In genomic region chr4:152194476-152195175, GRCm38 (mm10) we compare ENCODE assay signal across 21 mouse cellular contexts. TPM values are rescaled to one million over a fixed set of nuclear protein-coding genes. Genes with fewer than 3 reads are reported as not detected.
DNase-seq lines count a peak whose midpoint lies in the region; ATAC-seq and TF ChIP-seq lines count a peak whose summit lies in the region.
"Had no signal": no experiment of that assay in that cellular context is flagged by ENCODE, and none has a peak within 500 bp of the region (broad histone marks: within the 10 kb centered on the region; RNA-seq: fewer than 3 reads in every experiment).

No protein-coding gene starts in this region.

- no peak overlapping the region for H3K4me3 ChIP-seq in kidney, adult 2 months (ENCODE audit: insufficient read depth, low read depth, low read length)
- no peak overlapping the region for H3K4me3 ChIP-seq in kidney, embryonic 14.5 days (ENCODE audit: low read length)
- no peak overlapping the region for H3K4me3 ChIP-seq in MEL (ENCODE audit: control insufficient read depth in 1 of 2, insufficient read depth in 1 of 2, low read depth in 2 of 2, low read length in 2 of 2)
- H3K4me3 ChIP-seq: embryonic facial prominence, embryonic 13.5 days had no signal

- H3K4me1 ChIP-seq in kidney, adult 2 months (ENCODE audit: control insufficient read depth, insufficient read depth, low read length) = peaks cover 3% of the 10 kb centered on the region; the same call in 1 of the 2 replicates
- no peaks in the 10 kb centered on the region for H3K4me1 ChIP-seq in kidney, embryonic 14.5 days (ENCODE audit: control insufficient read depth, insufficient read depth, low read length)
- H3K4me1 ChIP-seq in MEL (ENCODE audit: control insufficient read depth in 1 of 2, insufficient read depth in 2 of 2, low read length in 2 of 2) = peaks cover 30 to 60% of the 10 kb centered on the region in 2 experiments

- TF ChIP-seq RAD21 in MEL (IDR thresholded peaks at IDR 0.05; ENCODE audit: low read depth, low read length) = no peak

- H3K27ac ChIP-seq in kidney, adult 2 months (ENCODE audit: insufficient read depth, low read depth, low read length) = no peak overlapping the region
- H3K27ac ChIP-seq in kidney, embryonic 14.5 days (ENCODE audit: low read depth, low read length) = no peak overlapping the region
- peak overlapping the region; percentile 63 for H3K27ac ChIP-seq in MEL (ENCODE audit: control insufficient read depth, low read depth, low read length)
- H3K27ac ChIP-seq: embryonic facial prominence, embryonic 13.5 days; kidney, postnatal 0 days had no signal

- H3K9me3 ChIP-seq in kidney, embryonic 14.5 days (ENCODE audit: control insufficient read depth, low read length) = no peaks in the 10 kb centered on the region
- H3K9me3 ChIP-seq in MEL (replicated peaks; ENCODE audit: insufficient read depth, low read length) = no peaks in the 10 kb centered on the region
- H3K9me3 ChIP-seq: embryonic facial prominence, embryonic 13.5 days; G1E had no signal

- peaks cover 39% of the 10 kb centered on the region for H3K79me2 ChIP-seq in MEL (ENCODE audit: control insufficient read depth, insufficient read depth, low read length, poor library complexity)

- no peak for ATAC-seq in kidney, embryonic 14.5 days (ENCODE audit: low FRiP score, low TSS enrichment)
- ATAC-seq: midbrain, embryonic 16.5 days had no signal

- DNase-seq in kidney, adult 2 months = peak; percentile 58
- DNase-seq in A20 (ENCODE audit: low read depth, low spot score) (peak; percentile 31), MEL (ENCODE audit: low read depth, low spot score) (peak; percentile 69)
- peak; percentile 52 to 58 for DNase-seq in cerebellum, postnatal 36 days
- no peak for DNase-seq in lung, postnatal 10 days
- no peak for DNase-seq in thymus, adult 18-20 months
- DNase-seq: adrenal gland, adult 8-10 months; heart, adult 18-20 months had no signal

- 75% methylated on average over 3 of the region's 3 CpGs for WGBS in kidney, adult 2 months
- WGBS in kidney, embryonic 14.5 days = 87% methylated on average over 3 of the region's 3 CpGs

- H3K36me3 ChIP-seq in kidney, adult 2 months (ENCODE audit: control insufficient read depth, insufficient read depth, low read length) = no peaks in the 10 kb centered on the region
- H3K36me3 ChIP-seq in kidney, embryonic 14.5 days (ENCODE audit: control insufficient read depth, insufficient read depth, low read length) = no peaks in the 10 kb centered on the region
- H3K36me3 ChIP-seq in MEL (ENCODE audit: control insufficient read depth in 1 of 2, insufficient read depth in 2 of 2, low read length in 2 of 2) = peaks cover 0 to 43% of the 10 kb centered on the region in 2 experiments; a peak in 2 of 4 replicates
- H3K36me3 ChIP-seq: embryonic facial prominence, embryonic 13.5 days had no signal

- H3K9ac ChIP-seq in kidney, embryonic 14.5 days (ENCODE audit: low read depth, low read length) = no peak overlapping the region
- H3K9ac ChIP-seq in MEL (ENCODE audit: control insufficient read depth, low read depth, low read length, poor library complexity, severe bottlenecking) = peak overlapping the region; percentile 13; the same call in 1 of the 2 replicates
- H3K9ac ChIP-seq: embryonic facial prominence, embryonic 13.5 days had no signal

- TF ChIP-seq CTCF in kidney, adult 2 months (conservative IDR thresholded peaks at IDR 0.05; ENCODE audit: insufficient read depth, insufficient read length, low read depth, low read length) = no peak
- TF ChIP-seq CTCF in MEL (IDR thresholded peaks at IDR 0.05 in 2 of 3, conservative IDR thresholded peaks at IDR 0.05 in 1 of 3; ENCODE audit: control insufficient read depth in 1 of 3, insufficient read depth in 1 of 3, low read depth in 2 of 3, low read length in 3 of 3, poor library complexity in 1 of 3, severe bottlenecking in 1 of 3) = no peak

- TF ChIP-seq POLR2A in kidney, adult 2 months (IDR thresholded peaks at IDR 0.05; ENCODE audit: low read depth, low read length) = no peak
- TF ChIP-seq POLR2A in MEL (IDR thresholded peaks at IDR 0.05; ENCODE audit: control insufficient read depth in 1 of 2, insufficient read depth in 1 of 2, low read depth in 1 of 2, low read length in 2 of 2, poor library complexity in 1 of 2) = peak in 1 of 2 experiments; percentile 27; a peak in 1 of 4 replicates

- H3K4me2 ChIP-seq in kidney, embryonic 14.5 days (replicated peaks; ENCODE audit: low read depth, low read length) = no peak overlapping the region
- H3K4me2 ChIP-seq: embryonic facial prominence, embryonic 13.5 days had no signal

- H3K27me3 ChIP-seq in kidney, adult 2 months (replicated peaks; ENCODE audit: control insufficient read depth, insufficient read depth, low read length) = no peaks in the 10 kb centered on the region
- no peaks in the 10 kb centered on the region for H3K27me3 ChIP-seq in kidney, embryonic 14.5 days (ENCODE audit: control insufficient read depth, insufficient read depth, low read length)
- H3K27me3 ChIP-seq in MEL (ENCODE audit: control insufficient read depth in 1 of 2, insufficient read depth in 2 of 2, low read length in 2 of 2) = no peaks in the 10 kb centered on the region
- H3K27me3 ChIP-seq: embryonic facial prominence, embryonic 13.5 days had no signal

- TF ChIP-seq EP300 in MEL (IDR thresholded peaks at IDR 0.05; ENCODE audit: low read depth in 1 of 2, low read length in 2 of 2) = peak in 1 of 2 experiments; percentile 31; a peak in 1 of 4 replicates

TF ChIP-seq in MEL, 35 proteins besides CTCF, POLR2A, EP300 and RAD21:
- TF ChIP-seq ELF1 (IDR thresholded peaks at IDR 0.05; ENCODE audit: low read depth, low read length) = peak; percentile 38; the same call in 1 of the 2 replicates
- peak; percentile 34; the same call in 1 of the 2 replicates for TF ChIP-seq ETS1 (IDR thresholded peaks at IDR 0.05; ENCODE audit: low read depth, low read length)
- TF ChIP-seq MAX (IDR thresholded peaks at IDR 0.05; ENCODE audit: low read length) = no peak

RNA-seq across cellular contexts. Expression of gene Acot7, which starts 16.7 kb away (rescaled TPM):
- 80.2 and 90.1 TPM in 2 replicates for polyA plus RNA-seq in kidney, adult 2 months (2012; rRNA removed)
- polyA plus RNA-seq in kidney, embryonic 14.5 days (2014; fragmentation: Nextera tagmentation; extraction: Ambion mirVana) = 46.6 and 64.4 TPM in 2 replicates
- 81.8 and 92.7 TPM in 2 replicates for total RNA-seq in MEL (2012; rRNA removed)
- polyA plus RNA-seq in MEL (2012; ENCODE audit: insufficient read depth in 1 of 2, insufficient read length in 2 of 2, low read depth in 1 of 2, low replicate concordance in 2 of 2, missing spikeins in 1 of 2) = 100 to 1,000 TPM in 1 of 2 experiments, not detected in 1; 127 TPM

RNA-seq across cellular contexts. Expression of gene Hes2, which starts 36.0 kb away (rescaled TPM):
- 0.81 and 1.0 TPM in 2 replicates for polyA plus RNA-seq in kidney, adult 2 months (2012; rRNA removed)
- not detected in 2 replicates for polyA plus RNA-seq in kidney, embryonic 14.5 days (2014; fragmentation: Nextera tagmentation; extraction: Ambion mirVana)
- total RNA-seq in MEL (2012; rRNA removed) = 0.20 TPM in 1 of 2 replicates, not detected in the other
- polyA plus RNA-seq in MEL (2012; ENCODE audit: insufficient read depth in 1 of 2, insufficient read length in 2 of 2, low read depth in 1 of 2, low replicate concordance in 2 of 2, missing spikeins in 1 of 2) = under 1 TPM in 1 of 2 experiments, not detected in 1; 0.28 TPM
- total RNA-seq: adrenal gland, adult 8-10 months; gastrocnemius, adult 8-10 months; heart, adult 18-20 months; hematopoietic stem cell, adult 5-6 weeks; layer of hippocampus, postnatal 14 days; left cerebral cortex, postnatal 25 days; liver, adult 2 months had no signal
- polyA plus RNA-seq: brain, embryonic 14.5 days; C2C12; embryonic facial prominence, embryonic 13.5 days; heart, embryonic 14.5 days; liver, adult 2 months; midbrain, embryonic 16.5 days had no signal

RNA-seq across cellular contexts. Expression of gene Espn, which starts 42.5 kb away (rescaled TPM):
- polyA plus RNA-seq in kidney, adult 2 months (2012; rRNA removed) = 48.3 and 57.5 TPM in 2 replicates
- polyA plus RNA-seq in kidney, embryonic 14.5 days (2014; fragmentation: Nextera tagmentation; extraction: Ambion mirVana) = 36.1 and 36.3 TPM in 2 replicates
- total RNA-seq in MEL (2012; rRNA removed) = 4.5 and 5.0 TPM in 2 replicates
- 10 to 100 TPM in 1 of 2 experiments, not detected in 1; 19.6 TPM for polyA plus RNA-seq in MEL (2012; ENCODE audit: insufficient read depth in 1 of 2, insufficient read length in 2 of 2, low read depth in 1 of 2, low replicate concordance in 2 of 2, missing spikeins in 1 of 2)

Comparison
In these comparisons a context has a peak if more than half of its experiments do, and no peak if none do; other contexts are left out.
1. DNase-seq: peak in kidney, adult 2 months (single experiment), A20 (single experiment), MEL (single experiment) and cerebellum, postnatal 36 days (2 of 2); none in lung, postnatal 10 days (single experiment) and thymus, adult 18-20 months (0 of 2).